Comparison of ENCODE assay signal across 10 mouse cellular contexts in genomic region chr11:94958065-94958858, GRCm38 (mm10). TPM values are rescaled to one million over a fixed set of nuclear protein-coding genes. Genes with fewer than 3 reads are reported as not detected.
DNase-seq lines count a peak whose midpoint lies in the region; ATAC-seq and TF ChIP-seq lines count a peak whose summit lies in the region.
"Had no signal": no experiment of that assay in that cellular context is flagged by ENCODE, and none has a peak within 500 bp of the region (broad histone marks: within the 10 kb centered on the region; RNA-seq: fewer than 3 reads in every experiment).

No protein-coding gene starts in this region.

- no peak for TF ChIP-seq CTCF in gastrocnemius, adult 2 months (IDR thresholded peaks at IDR 0.05)

- WGBS in hindbrain, embryonic 13.5 days, result 26% methylated on average over 8 of the region's 8 CpGs
- WGBS in limb, embryonic 10.5 days, result 16% methylated on average over 8 of the region's 8 CpGs
- WGBS in neural tube, embryonic 12.5 days, result 20% methylated on average over 8 of the region's 8 CpGs

- 0 out of 2 replicates have a peak, but pooled peaks cover 3% of the 10 kb centered on the region for H3K4me1 ChIP-seq in brown adipose tissue, adult 24 weeks (ENCODE audit: control insufficient read depth, insufficient read depth, insufficient read length, low read length)
- peaks cover 18% of the 10 kb centered on the region; the same call in 1 of the 2 replicates for H3K4me1 ChIP-seq in hindbrain, embryonic 13.5 days (replicated peaks)
- H3K4me1 ChIP-seq in limb, embryonic 10.5 days, result peaks cover 10% of the 10 kb centered on the region
- H3K4me1 ChIP-seq in neural tube, embryonic 12.5 days, result no peaks in the 10 kb centered on the region

- H3K4me3 ChIP-seq in brown adipose tissue, adult 24 weeks (ENCODE audit: insufficient read depth, low read depth, low read length), result 0 out of 2 replicates have a peak overlapping the region, but pooled peaks have one; percentile 8
- H3K4me3 ChIP-seq in gastrocnemius, adult 2 months, result peak overlapping the region; percentile 52
- H3K4me3 ChIP-seq in hindbrain, embryonic 13.5 days, result no peak overlapping the region
- H3K4me3 ChIP-seq in limb, embryonic 10.5 days, result no peak overlapping the region
- H3K4me3 ChIP-seq in neural tube, embryonic 12.5 days, result no peak overlapping the region

- peak overlapping the region; percentile 75 for H3K27ac ChIP-seq in brown adipose tissue, adult 24 weeks (replicated peaks; ENCODE audit: low read depth, low read length)
- H3K27ac ChIP-seq in gastrocnemius, adult 2 months, result peak overlapping the region; percentile 87
- 0 out of 2 replicates have a peak overlapping the region, but pooled peaks have one; percentile 14 for H3K27ac ChIP-seq in hindbrain, embryonic 13.5 days
- H3K27ac ChIP-seq in limb, embryonic 10.5 days, result peak overlapping the region; percentile 58
- H3K27ac ChIP-seq in neural tube, embryonic 12.5 days, result no peak overlapping the region

- intact Hi-C loops in gastrocnemius, adult 2 months (cut with DNase I), result no loop called here

- no peak overlapping the region for H3K4me2 ChIP-seq in hindbrain, embryonic 13.5 days
- H3K4me2 ChIP-seq in neural tube, embryonic 12.5 days (replicated peaks), result 0 out of 2 replicates have a peak overlapping the region, but pooled peaks have one; percentile 12

- H3K9me3 ChIP-seq in hindbrain, embryonic 13.5 days, result no peaks in the 10 kb centered on the region
- H3K9me3 ChIP-seq in limb, embryonic 10.5 days (replicated peaks), result no peaks in the 10 kb centered on the region
- no peaks in the 10 kb centered on the region for H3K9me3 ChIP-seq in neural tube, embryonic 12.5 days

- no peaks in the 10 kb centered on the region for H3K36me3 ChIP-seq in hindbrain, embryonic 13.5 days
- H3K36me3 ChIP-seq in limb, embryonic 10.5 days, result no peaks in the 10 kb centered on the region
- H3K36me3 ChIP-seq in neural tube, embryonic 12.5 days, result no peaks in the 10 kb centered on the region

- peak; percentile 39 for DNase-seq in layer of hippocampus, adult 11-12 months (ENCODE audit: low spot score)
- DNase-seq in layer of hippocampus, adult 9-10 months (ENCODE audit: low spot score), result no peak
- peak; percentile 94 for DNase-seq in gastrocnemius, adult 2 months
- no peak for DNase-seq in limb, embryonic 10.5 days (ENCODE audit: low spot score)
- DNase-seq in frontal cortex, postnatal 25 days (ENCODE audit: low spot score in 2 of 2), result no peak

- no peaks in the 10 kb centered on the region for H3K27me3 ChIP-seq in hindbrain, embryonic 13.5 days
- peaks cover 4% of the 10 kb centered on the region; the same call in 1 of the 2 replicates for H3K27me3 ChIP-seq in limb, embryonic 10.5 days (ENCODE audit: low read depth, poor library complexity, severe bottlenecking)
- no peaks in the 10 kb centered on the region for H3K27me3 ChIP-seq in neural tube, embryonic 12.5 days (replicated peaks)

- H3K9ac ChIP-seq in hindbrain, embryonic 13.5 days, result no peak overlapping the region
- H3K9ac ChIP-seq in neural tube, embryonic 12.5 days, result no peak overlapping the region

- 0 out of 2 replicates have a peak, but pooled peaks have one; percentile 24 for ATAC-seq in hindbrain, embryonic 13.5 days (ENCODE audit: low FRiP score)
- ATAC-seq in neural tube, embryonic 12.5 days (ENCODE audit: low FRiP score, low read depth), result no peak

RNA-seq across cellular contexts. Expression of gene Hils1, which starts 9.1 kb away (rescaled TPM):
- not detected in 2 replicates for polyA plus RNA-seq in brown adipose tissue, adult 24 weeks (2012; ENCODE audit: insufficient read depth, insufficient read length, missing spikeins)
- not detected for total RNA-seq in gastrocnemius, adult 2 months (2021)
- not detected in 2 replicates for polyA plus RNA-seq in hindbrain, embryonic 13.5 days (2015; fragmentation: Nextera tagmentation; extraction: Ambion mirVana)
- not detected in 2 replicates for polyA plus RNA-seq in limb, embryonic 10.5 days (2016; fragmentation: Nextera tagmentation; extraction: Ambion mirVana)
- polyA plus RNA-seq in neural tube, embryonic 12.5 days (2016; fragmentation: Nextera tagmentation; extraction: Ambion mirVana), result not detected in 2 replicates
- total RNA-seq: CH12.LX; layer of hippocampus, adult 8-10 months had no signal

RNA-seq across cellular contexts. Expression of gene Sgca, which starts 17.9 kb away (rescaled TPM):
- 6.5 and 6.9 TPM in 2 replicates for polyA plus RNA-seq in brown adipose tissue, adult 24 weeks (2012; ENCODE audit: insufficient read depth, insufficient read length, missing spikeins)
- 100 to 1,000 TPM; 252 to 278 TPM for total RNA-seq in gastrocnemius, adult 2 months (2021)
- polyA plus RNA-seq in hindbrain, embryonic 13.5 days (2015; fragmentation: Nextera tagmentation; extraction: Ambion mirVana), result 0.23 and 0.52 TPM in 2 replicates
- polyA plus RNA-seq in limb, embryonic 10.5 days (2016; fragmentation: Nextera tagmentation; extraction: Ambion mirVana), result 0.23 TPM in 1 of 2 replicates, not detected in the other
- polyA plus RNA-seq in neural tube, embryonic 12.5 days (2016; fragmentation: Nextera tagmentation; extraction: Ambion mirVana), result 0.80 and 0.90 TPM in 2 replicates

RNA-seq across cellular contexts. Expression of gene Col1a1, which starts 22.2 kb away (rescaled TPM):
- polyA plus RNA-seq in brown adipose tissue, adult 24 weeks (2012; ENCODE audit: insufficient read depth, insufficient read length, missing spikeins), result 36.9 and 49.1 TPM in 2 replicates
- total RNA-seq in gastrocnemius, adult 2 months (2021), result 100 to 1,000 TPM; 154 to 483 TPM
- polyA plus RNA-seq in hindbrain, embryonic 13.5 days (2015; fragmentation: Nextera tagmentation; extraction: Ambion mirVana), result 128 and 217 TPM in 2 replicates
- 81.4 and 104 TPM in 2 replicates for polyA plus RNA-seq in limb, embryonic 10.5 days (2016; fragmentation: Nextera tagmentation; extraction: Ambion mirVana)
- 209 and 219 TPM in 2 replicates for polyA plus RNA-seq in neural tube, embryonic 12.5 days (2016; fragmentation: Nextera tagmentation; extraction: Ambion mirVana)

RNA-seq across cellular contexts. Expression of gene Ppp1r9b, which starts 32.6 kb away (rescaled TPM):
- polyA plus RNA-seq in brown adipose tissue, adult 24 weeks (2012; ENCODE audit: insufficient read depth, insufficient read length, missing spikeins), result 70.8 and 83.5 TPM in 2 replicates
- 10 to 100 TPM; 18.3 to 25.7 TPM for total RNA-seq in gastrocnemius, adult 2 months (2021)
- 16.9 and 17.3 TPM in 2 replicates for polyA plus RNA-seq in hindbrain, embryonic 13.5 days (2015; fragmentation: Nextera tagmentation; extraction: Ambion mirVana)
- polyA plus RNA-seq in limb, embryonic 10.5 days (2016; fragmentation: Nextera tagmentation; extraction: Ambion mirVana), result 9.9 and 10.8 TPM in 2 replicates
- polyA plus RNA-seq in neural tube, embryonic 12.5 days (2016; fragmentation: Nextera tagmentation; extraction: Ambion mirVana), result 18.2 and 19.7 TPM in 2 replicates

RNA-seq across cellular contexts. Expression of gene Samd14, which starts 51.4 kb away (rescaled TPM):
- 0.59 and 0.67 TPM in 2 replicates for polyA plus RNA-seq in brown adipose tissue, adult 24 weeks (2012; ENCODE audit: insufficient read depth, insufficient read length, missing spikeins)
- total RNA-seq in gastrocnemius, adult 2 months (2021), result under 1 TPM; 0.28 to 0.42 TPM
- polyA plus RNA-seq in hindbrain, embryonic 13.5 days (2015; fragmentation: Nextera tagmentation; extraction: Ambion mirVana), result 132 and 142 TPM in 2 replicates
- polyA plus RNA-seq in limb, embryonic 10.5 days (2016; fragmentation: Nextera tagmentation; extraction: Ambion mirVana), result 29.7 and 39.2 TPM in 2 replicates
- 101 and 106 TPM in 2 replicates for polyA plus RNA-seq in neural tube, embryonic 12.5 days (2016; fragmentation: Nextera tagmentation; extraction: Ambion mirVana)

Comparison
In these comparisons a context has a peak if more than half of its experiments do, and no peak if none do; other contexts are left out.
1. DNase-seq: peak in layer of hippocampus, adult 11-12 months (single experiment) and gastrocnemius, adult 2 months (single experiment); none in layer of hippocampus, adult 9-10 months (single experiment), limb, embryonic 10.5 days (single experiment) and frontal cortex, postnatal 25 days (0 of 2).
2. H3K4me3 ChIP-seq: peak in brown adipose tissue, adult 24 weeks (single experiment) and gastrocnemius, adult 2 months (single experiment); none in hindbrain, embryonic 13.5 days (single experiment), limb, embryonic 10.5 days (single experiment) and neural tube, embryonic 12.5 days (single experiment).